Mouse (Mus musculus): ENCODE measurements around the gene Gdf1.

- peak; percentile 23; the same call in 1 of the 2 replicates for TF ChIP-seq EP300 (IDR thresholded peaks at IDR 0.05; ENCODE audit: low read depth)
- TF ChIP-seq CTCF (IDR thresholded peaks at IDR 0.05; ENCODE audit: low read depth) = no peak
These were observed 34.4 kb downstream of the Gdf1 start for GRCm38 (mm10) chr8:70364066-70364465.

Measured in liver, postnatal 0 days (tissue).